Mouse (Mus musculus) embryo, embryonic 9.5 days (tissue): ENCODE results near the gene Maats1.

Experiments used
- DNase-seq: peaks from one replicate; pipeline ENCODE4 v3.0.0-alpha.2; 2017; ENCODE audit errors: extremely low spot score

Maats1 gene

DNA sequence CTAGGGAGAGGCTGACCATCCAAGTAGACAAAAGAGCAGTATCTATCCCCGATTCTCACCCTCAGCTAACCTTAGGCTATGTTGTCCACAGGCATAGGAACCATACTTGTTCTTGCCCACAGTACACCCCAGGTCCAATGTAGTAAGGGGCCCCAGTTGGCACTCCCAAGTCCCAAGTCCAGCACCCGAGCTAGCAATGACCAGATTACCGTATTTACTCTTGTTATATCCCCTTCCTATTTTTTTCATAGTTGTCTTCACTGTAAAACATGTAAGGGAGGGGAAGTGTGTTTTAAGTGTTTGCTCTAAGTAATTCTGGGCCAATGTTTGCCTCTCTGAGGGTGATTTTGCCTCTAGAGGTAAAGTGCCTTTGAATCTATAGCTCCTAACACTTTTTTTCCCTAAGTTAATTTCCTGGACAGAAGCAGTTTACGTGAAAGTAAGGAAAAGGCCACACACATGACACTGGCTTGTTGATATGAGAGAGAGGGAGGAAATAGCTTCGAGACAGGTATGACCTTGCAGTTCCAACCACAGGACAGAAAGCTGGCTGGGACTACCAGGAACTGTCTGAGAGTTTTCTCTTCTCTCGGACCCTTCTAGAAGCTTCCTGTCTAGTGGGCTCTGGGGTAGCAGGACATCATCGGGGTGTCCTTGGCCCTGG lies 47.1 kb downstream of the Maats1 start, which contains the start of gene Nr1i2:
Gene Nr1i2, minus strand, starts transcription at position 140 of the 664 bp plus-strand sequence.
- no peak for DNase-seq

DNA sequence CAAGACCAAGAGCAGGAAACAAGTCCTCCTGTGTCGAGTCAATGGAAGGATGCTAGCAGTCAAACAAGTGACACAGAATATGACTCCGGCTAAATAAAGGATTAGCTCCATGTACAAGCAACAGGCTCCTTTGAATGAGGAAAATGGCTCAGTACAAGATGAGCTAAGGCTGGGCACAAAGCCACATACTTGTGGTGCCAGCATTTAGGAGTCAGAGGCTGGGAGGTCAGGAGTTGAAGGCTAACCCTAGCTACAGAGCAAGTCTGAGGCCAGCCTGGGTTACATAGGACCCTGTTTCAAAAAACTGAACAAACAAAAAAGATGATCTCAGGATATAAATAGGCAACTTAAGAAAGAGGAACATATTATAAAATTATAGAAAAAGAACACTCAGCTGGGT lies 51.8 kb downstream of the Maats1 start:
- DNase-seq: no peak

GRCm38 (mm10) chr16:38288851-38289250 lies 53.1 kb downstream of the Maats1 start:
- DNase-seq: peak; percentile 34

GRCm38 (mm10) chr16:38287762-38288161 lies 54.2 kb downstream of the Maats1 start:
- DNase-seq: no peak

DNA sequence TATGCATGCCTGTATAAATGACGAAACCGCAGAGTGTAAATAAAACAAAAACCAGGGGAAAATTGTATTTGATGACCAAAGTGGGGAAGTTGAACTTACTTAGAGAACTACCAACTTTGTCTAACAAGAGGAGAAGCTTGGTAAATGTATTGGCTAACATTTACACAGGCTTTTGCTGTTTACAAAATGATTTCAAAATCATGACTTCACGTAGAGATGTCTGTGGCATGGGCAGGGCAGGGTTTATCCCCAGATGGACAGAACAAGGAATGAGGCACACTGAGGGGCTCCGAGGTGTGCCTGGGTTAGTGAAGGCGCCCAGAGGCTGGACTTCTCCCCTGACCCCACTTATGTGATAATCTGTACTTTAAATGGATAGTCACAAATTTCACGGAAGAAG lies 54.6 kb downstream of the Maats1 start:
- DNase-seq: no peak

GRCm38 (mm10) chr16:38286541-38286940 lies 55.4 kb downstream of the Maats1 start:
- DNase-seq: no peak

GRCm38 (mm10) chr16:38285801-38286200 lies 56.1 kb downstream of the Maats1 start:
- DNase-seq: no peak

DNA sequence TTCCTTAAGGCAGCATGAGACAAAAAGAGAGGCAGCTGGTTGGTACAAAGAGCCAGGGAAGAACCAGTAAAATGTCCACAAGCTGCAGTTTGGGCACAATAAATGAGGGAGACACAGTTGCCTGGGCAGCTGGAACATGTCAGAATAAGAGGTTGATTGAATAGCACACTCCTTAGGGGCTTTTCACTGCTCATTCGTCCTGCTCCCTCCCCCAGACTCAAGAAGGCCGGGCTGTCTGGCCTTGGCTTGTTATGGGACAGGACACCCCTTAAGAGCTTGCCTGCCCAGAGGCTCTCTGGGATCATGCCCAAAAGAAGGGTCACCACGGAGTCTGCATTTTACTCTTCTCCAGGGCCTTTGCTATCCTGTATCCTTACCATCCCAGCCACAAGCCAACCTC lies 58.6 kb downstream of the Maats1 start:
- no peak for DNase-seq

GRCm38 (mm10) chr16:38282559-38283160 lies 59.3 kb downstream of the Maats1 start:
- DNase-seq: no peak

GRCm38 (mm10) chr16:38280951-38281350 lies 61.0 kb downstream of the Maats1 start:
- DNase-seq: no peak

GRCm38 (mm10) chr16:38279794-38280193 lies 62.1 kb downstream of the Maats1 start:
- DNase-seq: no peak

DNA sequence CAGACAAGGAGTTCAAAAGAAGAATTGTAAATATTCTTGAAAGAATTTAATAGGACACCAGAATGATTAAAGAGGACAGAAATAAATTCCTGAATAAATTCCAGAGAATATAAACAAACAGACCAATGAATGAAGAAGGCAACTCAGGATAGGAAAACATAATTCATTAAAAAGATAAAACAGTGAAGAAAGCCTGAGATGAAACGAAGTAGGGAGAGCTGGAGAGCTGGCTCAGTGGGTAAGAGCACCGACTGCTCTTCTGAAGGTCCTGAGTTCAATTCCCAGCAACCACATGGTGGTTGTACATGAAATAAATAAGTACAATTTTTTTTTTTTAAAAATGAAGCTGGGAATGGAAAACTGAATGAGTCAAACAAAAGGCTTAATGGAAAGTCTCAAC lies 67.2 kb downstream of the Maats1 start:
- no peak for DNase-seq

DNA sequence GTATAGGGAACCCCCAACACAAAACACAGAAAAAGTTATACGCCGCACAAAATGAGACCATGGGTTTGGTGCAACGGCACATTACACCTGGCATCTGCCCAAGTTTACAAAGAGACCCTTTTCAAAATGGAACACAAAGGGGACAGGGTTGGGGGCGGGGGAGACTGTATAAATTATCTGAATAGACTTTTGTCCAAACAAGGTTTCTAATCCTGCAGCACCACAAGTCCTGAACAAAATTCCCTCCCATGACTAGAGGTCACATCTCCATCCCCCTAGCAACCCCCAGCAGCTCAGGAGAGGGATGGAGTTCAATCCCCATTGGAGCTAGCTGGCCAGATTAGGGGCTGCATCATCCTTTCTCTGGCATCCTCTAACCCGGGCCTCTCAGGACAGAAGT lies 69.5 kb downstream of the Maats1 start:
- no peak for DNase-seq

GRCm38 (mm10) chr16:38271601-38272000 lies 70.3 kb downstream of the Maats1 start:
- no peak for DNase-seq

- DNase-seq: no peak
Observed at GRCm38 (mm10) chr16:38255927-38256326, 86.0 kb downstream of the Maats1 start.

GRCm38 (mm10) chr16:38255107-38255506 lies 86.8 kb downstream of the Maats1 start:
- no peak for DNase-seq

- DNase-seq: no peak
Observed at GRCm38 (mm10) chr16:38254001-38254400, 87.9 kb downstream of the Maats1 start.

DNA sequence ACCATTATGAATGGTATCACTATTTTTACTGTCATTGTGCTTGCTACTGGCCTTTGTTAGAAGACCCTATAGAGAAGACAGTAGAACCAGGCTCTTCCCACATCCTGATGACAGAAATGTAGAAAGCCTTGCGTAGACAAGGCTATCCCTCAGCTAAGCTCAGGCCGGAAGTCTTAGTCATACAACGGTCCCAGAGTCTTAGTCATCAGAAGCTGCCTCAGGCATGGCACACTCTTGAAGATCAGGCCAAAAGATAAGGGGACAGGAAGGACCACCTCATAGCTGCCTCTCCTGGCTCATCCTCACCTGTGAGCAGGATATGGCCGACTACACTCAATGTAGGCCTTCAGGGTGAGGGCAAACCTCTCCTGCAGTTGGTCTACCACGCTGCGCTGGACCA lies 91.5 kb downstream of the Maats1 start:
- DNase-seq: no peak

GRCm38 (mm10) chr16:38248331-38248961 lies 93.5 kb downstream of the Maats1 start:
- no peak for DNase-seq
